Mouse (Mus musculus) right cerebral cortex, postnatal 4 days (tissue): ENCODE data around the gene Ms4a6c.
"Not testable (repeated sequence)": the region's sequence is repeated elsewhere in the genome, so short reads cannot be mapped to it uniquely, and the experiment has no call there.

Source experiments
- DNase-seq: peaks from one replicate; pipeline ENCODE4 v3.0.0-alpha.2; 2022

The Ms4a6c gene

DNA sequence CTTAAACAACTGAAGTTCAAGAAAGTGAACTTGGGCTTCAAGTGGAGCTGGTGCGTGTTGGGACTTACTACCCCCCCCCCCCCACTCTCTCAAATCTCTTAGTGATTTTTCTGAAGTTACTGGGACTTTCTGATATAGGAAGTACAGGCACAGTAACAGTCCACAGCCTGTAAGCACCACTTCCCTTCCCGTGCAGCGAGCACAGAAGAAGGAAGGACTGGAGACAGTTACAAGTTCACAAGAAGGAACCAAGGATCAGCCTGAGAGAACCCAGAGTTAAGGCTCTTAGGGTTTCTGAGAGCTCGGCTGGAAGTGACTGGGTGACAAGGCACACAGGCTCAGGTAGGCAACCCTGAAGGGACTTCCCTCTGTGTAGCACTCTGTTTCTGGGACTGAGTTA, at the start of gene Ms4a6c:
TSS of gene Ms4a6c (plus strand) at position 152 of the 400 bp plus-strand sequence.
- DNase-seq, result not testable (repeated sequence)

- DNase-seq, result not testable (repeated sequence)
Observed at GRCm38 (mm10) chr19:11431209-11431608, 38.0 kb upstream of the Ms4a6c start.

- DNase-seq, result no peak
Observed at GRCm38 (mm10) chr19:11435058-11435834, 33.9 kb upstream of the Ms4a6c start.

DNA sequence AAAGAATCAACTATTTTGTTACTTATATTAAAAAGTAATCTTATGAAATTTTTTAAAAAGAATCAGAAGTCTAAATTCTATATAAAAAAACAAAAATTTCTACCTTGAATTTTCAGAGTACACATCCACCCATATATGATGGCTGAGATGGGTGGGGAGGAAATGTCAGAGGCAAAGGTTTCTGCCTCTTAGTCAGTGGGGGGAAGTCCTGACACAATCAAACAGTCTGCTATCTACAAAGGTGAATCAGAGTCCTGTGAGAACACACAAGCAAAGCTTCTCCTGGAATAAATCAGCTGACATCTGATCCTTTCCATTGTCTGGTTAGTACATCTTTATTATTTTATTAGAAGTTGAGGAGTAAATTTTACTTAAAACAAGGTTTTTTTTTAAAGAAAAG, 25.8 kb upstream of the Ms4a6c start, which contains the start of gene Ms4a4b:
TSS of gene Ms4a4b (plus strand) at position 216 of the 400 bp plus-strand sequence.
- no peak for DNase-seq

GRCm38 (mm10) chr19:11443964-11444363, 25.2 kb upstream of the Ms4a6c start:
- DNase-seq, result no peak

DNA sequence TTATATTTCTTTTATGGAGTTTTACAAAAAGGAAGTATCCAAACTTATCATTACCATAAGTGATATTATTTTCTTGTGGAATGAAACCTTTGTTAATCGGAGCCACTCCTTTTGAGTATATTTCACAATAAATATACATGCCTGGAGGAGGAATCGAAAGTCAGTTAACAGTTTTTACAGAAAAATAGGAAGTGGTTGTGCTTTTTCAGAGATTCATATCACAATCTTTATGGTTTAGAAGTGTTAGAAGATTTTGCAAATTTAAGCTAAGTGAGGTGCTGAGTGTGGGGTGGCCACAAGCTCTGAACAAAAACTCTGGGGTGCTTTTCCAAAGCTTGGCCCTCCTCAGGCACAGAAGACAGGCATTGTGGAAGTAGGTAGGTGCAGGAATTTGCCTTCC, 21.9 kb upstream of the Ms4a6c start:
- no peak for DNase-seq

DNA sequence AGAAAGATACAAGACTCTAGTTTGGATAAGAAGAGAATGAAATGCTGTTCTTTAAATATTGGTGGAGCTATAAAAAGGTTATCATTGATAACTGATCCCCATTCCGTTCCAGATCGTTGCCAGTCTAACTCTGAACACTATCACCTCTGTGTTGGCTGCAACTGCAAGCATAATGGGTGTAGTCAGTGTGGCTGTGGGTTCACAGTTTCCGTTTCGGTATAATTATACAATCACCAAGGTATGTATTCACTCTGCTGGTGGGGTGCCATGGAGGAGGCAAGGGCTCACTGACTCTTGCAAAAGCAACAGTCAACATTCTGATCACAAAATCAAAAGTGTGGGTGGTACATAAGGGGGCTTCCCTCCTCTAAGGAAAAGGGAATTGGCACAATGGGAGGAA, 10.1 kb upstream of the Ms4a6c start:
- DNase-seq, result not testable (repeated sequence)

GRCm38 (mm10) chr19:11464795-11465194, 4.4 kb upstream of the Ms4a6c start:
- not testable (repeated sequence) for DNase-seq

DNA sequence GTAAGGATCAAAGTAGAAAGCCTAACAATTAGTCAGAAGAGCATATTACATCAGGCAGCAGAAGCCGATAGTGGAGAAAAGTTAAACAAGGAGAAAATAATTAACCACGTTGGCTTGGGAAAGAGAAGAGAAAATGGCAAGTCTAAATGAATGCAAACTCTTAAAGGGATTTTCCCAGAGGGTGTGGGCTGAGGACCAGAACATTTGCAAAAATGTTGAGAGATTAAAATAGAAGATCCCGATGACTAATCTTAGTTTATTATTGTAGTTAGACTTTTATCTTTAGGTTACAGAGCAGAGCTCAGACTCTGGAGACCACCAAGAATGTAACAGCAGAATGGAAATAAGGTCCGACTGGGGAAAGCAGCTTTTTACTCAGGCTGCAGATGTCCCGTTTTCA, 2.7 kb upstream of the Ms4a6c start:
- DNase-seq, result no peak

GRCm38 (mm10) chr19:11468361-11468760, 805 bp upstream of the Ms4a6c start:
- not testable (repeated sequence) for DNase-seq

- DNase-seq, result no peak
Observed at GRCm38 (mm10) chr19:11479714-11480113, 10.5 kb downstream of the Ms4a6c start.

GRCm38 (mm10) chr19:11482684-11483083, 13.5 kb downstream of the Ms4a6c start:
- no peak for DNase-seq

GRCm38 (mm10) chr19:11483941-11484340, 14.8 kb downstream of the Ms4a6c start:
- no peak for DNase-seq

DNA sequence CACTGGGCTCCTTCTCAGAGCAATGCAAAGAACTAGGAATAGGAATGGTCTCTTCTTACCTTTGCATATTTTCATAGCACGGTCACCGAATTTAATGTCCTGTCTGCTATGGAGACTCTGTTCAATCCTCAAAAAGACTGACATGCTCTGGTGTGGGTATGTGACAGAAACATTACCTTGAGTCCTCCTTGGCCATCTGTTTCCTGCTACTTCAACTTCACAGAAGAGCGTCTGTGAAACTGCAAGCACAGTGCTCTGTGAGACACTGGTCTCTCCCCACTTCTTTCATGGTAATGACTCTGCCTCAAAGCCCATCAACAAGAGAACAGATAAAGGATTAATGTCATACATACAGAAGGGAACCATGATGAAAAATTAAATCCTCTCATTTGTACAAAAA, 15.2 kb downstream of the Ms4a6c start:
- DNase-seq, result no peak

DNA sequence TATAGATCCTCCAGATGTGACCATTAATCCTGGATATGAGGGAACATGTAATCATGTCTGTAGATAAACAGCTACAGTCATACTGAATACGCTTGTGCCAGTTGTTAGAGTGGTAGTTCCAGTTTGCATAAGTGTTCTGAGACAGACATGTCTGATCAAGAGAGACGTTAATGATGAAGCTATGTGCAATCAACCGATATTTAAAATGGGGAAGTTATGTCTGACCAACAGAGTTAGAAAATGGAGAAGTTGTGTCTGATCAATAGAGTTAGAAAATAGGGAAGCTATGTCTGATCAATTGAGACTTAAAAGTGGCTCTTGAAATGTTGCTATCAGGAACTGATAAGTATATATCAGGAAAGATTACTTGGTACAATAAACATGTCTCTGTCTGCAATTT, 16.1 kb downstream of the Ms4a6c start:
- no peak for DNase-seq

DNA sequence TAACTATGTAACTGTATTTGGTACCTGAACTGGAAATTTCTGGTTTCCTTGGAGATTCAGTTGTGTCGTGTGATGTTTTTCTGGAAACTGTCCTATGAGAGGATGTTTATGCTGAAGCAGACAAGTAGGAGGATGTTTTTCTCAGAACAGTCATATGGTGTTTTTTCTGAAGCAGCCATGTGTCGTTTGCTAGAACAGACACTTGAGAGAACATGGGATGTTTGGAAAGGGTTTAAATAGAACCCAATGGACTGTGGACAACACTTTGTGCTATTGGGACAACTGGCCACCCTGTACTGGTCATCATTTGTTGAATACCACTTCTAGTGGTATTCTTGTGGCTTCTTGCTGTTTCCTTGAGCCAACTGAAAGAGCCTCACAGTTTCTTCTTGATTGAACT, 16.6 kb downstream of the Ms4a6c start, which contains the start of gene Gm8369:
TSS of gene Gm8369 (plus strand) at position 193 of the 400 bp plus-strand sequence.
- DNase-seq, result no peak

DNA sequence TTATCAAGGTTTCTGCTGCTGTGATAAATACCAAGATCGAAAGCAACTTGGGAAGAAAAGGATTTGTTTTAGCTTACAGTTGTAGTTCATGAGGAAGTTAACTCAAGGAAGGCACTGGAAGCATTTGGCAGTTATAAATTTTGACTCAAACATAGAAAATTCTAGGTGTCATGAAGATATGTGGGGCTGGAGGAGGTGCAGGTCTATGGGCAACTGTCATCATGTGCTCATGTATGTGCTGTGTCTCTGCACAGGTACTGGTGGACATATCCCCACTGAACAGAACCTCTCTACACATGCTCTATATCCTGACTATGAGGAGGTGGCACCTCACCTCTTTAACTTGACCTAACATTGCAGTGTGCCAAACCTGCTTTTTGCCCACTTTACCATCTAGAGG, 17.4 kb downstream of the Ms4a6c start:
- no peak for DNase-seq

DNA sequence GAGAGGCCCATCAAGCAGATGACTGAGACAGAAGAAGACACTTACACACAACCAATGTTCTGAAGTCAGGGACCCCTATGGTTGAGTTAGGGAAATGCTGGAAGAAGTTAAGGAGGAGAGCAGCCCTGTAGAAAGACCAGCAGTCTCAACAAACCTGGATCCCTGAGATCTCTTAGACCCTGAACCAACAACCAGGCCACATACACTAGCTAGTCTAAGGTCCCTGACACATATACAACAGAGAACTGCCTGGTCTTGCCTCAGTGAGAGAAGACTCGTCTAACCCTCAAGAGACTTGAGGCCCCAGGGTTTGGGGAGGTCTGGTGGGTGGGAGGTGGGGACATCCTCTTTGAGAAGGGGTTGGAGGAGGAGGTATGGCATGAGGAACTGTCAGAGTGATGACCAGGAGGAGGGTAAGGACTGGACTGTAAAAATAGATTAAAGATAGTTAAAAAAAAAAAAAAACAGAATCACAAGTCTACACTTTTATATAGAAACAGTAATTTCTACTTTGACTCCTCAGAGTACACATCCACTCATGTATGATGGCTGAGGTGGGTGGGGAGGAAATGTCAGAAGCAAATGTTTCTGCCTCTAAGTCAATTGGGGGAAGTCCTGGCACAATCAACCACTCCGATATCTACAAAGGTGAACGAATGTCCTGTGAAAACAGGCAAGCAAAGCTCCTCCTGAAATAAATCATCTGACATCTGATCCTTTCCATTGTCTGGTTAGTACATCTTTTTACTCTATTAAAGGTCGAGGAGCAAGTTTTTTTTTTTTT, 22.4 kb downstream of the Ms4a6c start:
- DNase-seq, result no peak

GRCm38 (mm10) chr19:11492671-11493070, 23.5 kb downstream of the Ms4a6c start:
- no peak for DNase-seq

DNA sequence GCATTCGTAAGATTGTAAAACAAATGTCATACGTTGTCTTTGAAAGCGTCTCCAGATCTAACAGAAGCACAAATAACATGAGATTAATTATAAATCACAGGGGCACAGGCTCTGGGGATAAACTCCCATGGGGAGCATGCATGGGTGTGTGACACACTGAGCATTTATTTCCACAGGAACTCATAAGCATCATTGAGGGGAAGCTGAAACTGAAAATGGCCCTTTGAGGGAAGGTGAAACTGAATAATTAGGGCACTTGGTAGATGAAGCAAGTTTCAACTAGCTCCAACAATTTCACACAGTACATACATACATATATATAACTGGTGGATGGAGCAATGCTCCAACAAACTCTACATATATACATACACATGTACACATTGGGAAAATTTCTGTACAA, 25.4 kb downstream of the Ms4a6c start:
- no peak for DNase-seq

- DNase-seq, result no peak
Observed at GRCm38 (mm10) chr19:11496361-11496760, 27.2 kb downstream of the Ms4a6c start.

- not testable (repeated sequence) for DNase-seq
Observed at GRCm38 (mm10) chr19:11497300-11497699, 28.1 kb downstream of the Ms4a6c start.

GRCm38 (mm10) chr19:11500796-11501195, 31.6 kb downstream of the Ms4a6c start:
- no peak for DNase-seq

- DNase-seq, result no peak
Observed at GRCm38 (mm10) chr19:11501326-11501725, 32.2 kb downstream of the Ms4a6c start.
